Mouse (Mus musculus): ENCODE measurements at regions not wholly inside any gene's neighbourhood (a gene's known extent, or its start where the extent isn't known, plus 50 kb on each side); places are given as distances from the start of the nearest gene placed in this dataset.

GRCm38 (mm10) chr3:5077956-5078355, 672.6 kb upstream of the Gm8797 start:
- no peaks in the 10 kb centered on the region for H3K27me3 ChIP-seq
- no peak overlapping the region for H3K4me2 ChIP-seq
- no peaks in the 10 kb centered on the region for H3K4me1 ChIP-seq
- H3K36me3 ChIP-seq, result no peaks in the 10 kb centered on the region
- H3K4me3 ChIP-seq, result no peak overlapping the region
- no peak for ATAC-seq (ENCODE audit: insufficient number of reproducible peaks, low FRiP score, low TSS enrichment, low read depth)
- no peak overlapping the region for H3K9ac ChIP-seq
- no peaks in the 10 kb centered on the region for H3K9me3 ChIP-seq
- H3K27ac ChIP-seq, result no peak overlapping the region
- 39% methylated on average over 2 of the region's 2 CpGs for WGBS

GRCm38 (mm10) chr3:5086721-5087120, 663.9 kb upstream of the Gm8797 start:
- no peaks in the 10 kb centered on the region for H3K9me3 ChIP-seq
- no peak for ATAC-seq (ENCODE audit: insufficient number of reproducible peaks, low FRiP score, low TSS enrichment, low read depth)
- no peaks in the 10 kb centered on the region for H3K36me3 ChIP-seq
- no peak overlapping the region for H3K27ac ChIP-seq
- no peak overlapping the region for H3K4me3 ChIP-seq
- H3K4me1 ChIP-seq, result peaks cover 9% of the 10 kb centered on the region; the same call in 1 of the 2 replicates
- no peak overlapping the region for H3K9ac ChIP-seq
- no peak overlapping the region for H3K4me2 ChIP-seq
- H3K27me3 ChIP-seq, result no peaks in the 10 kb centered on the region

- ATAC-seq (ENCODE audit: insufficient number of reproducible peaks, low FRiP score, low TSS enrichment, low read depth), result peak; percentile 80
- Histone ChIP-seq H3K4me2 (no peak overlapping the region), H3K27ac (peak overlapping the region; percentile 74; the same call in 1 of the 2 replicates)
Observed at GRCm38 (mm10) chr3:5088867-5089266, 661.7 kb upstream of the Gm8797 start.

GRCm38 (mm10) chr3:5089393-5090010, 661.1 kb upstream of the Gm8797 start:
- no peaks in the 10 kb centered on the region for H3K9me3 ChIP-seq
- H3K4me2 ChIP-seq, result 0 out of 2 replicates have a peak overlapping the region, but pooled peaks have one; percentile 12
- 39% methylated on average over 4 of the region's 4 CpGs for WGBS
- H3K27ac ChIP-seq, result peak overlapping the region; percentile 71
- no peak overlapping the region for H3K9ac ChIP-seq
- peaks cover 9% of the 10 kb centered on the region; the same call in 1 of the 2 replicates for H3K4me1 ChIP-seq
- no peaks in the 10 kb centered on the region for H3K27me3 ChIP-seq
- ATAC-seq (ENCODE audit: insufficient number of reproducible peaks, low FRiP score, low TSS enrichment, low read depth), result no peak
- peak overlapping the region; percentile 28; the same call in 1 of the 2 replicates for H3K4me3 ChIP-seq
- no peaks in the 10 kb centered on the region for H3K36me3 ChIP-seq

More at GRCm38 (mm10) chr3:5088867-5089266, 661.7 kb upstream of the Gm8797 start:
- H3K9ac ChIP-seq, result no peak overlapping the region
- H3K36me3 ChIP-seq, result no peaks in the 10 kb centered on the region
- H3K4me1 ChIP-seq, result peaks cover 9% of the 10 kb centered on the region; the same call in 1 of the 2 replicates
- no peaks in the 10 kb centered on the region for H3K9me3 ChIP-seq
- WGBS, result 21% methylated on average over 1 of the region's 1 CpGs
- no peak overlapping the region for H3K4me3 ChIP-seq
- H3K27me3 ChIP-seq, result no peaks in the 10 kb centered on the region

- peak; percentile 82 for ATAC-seq (ENCODE audit: insufficient number of reproducible peaks, low FRiP score, low TSS enrichment, low read depth)
- WGBS, result 33% methylated on average over 13 of the region's 13 CpGs
- H3K9me3 ChIP-seq, result no peaks in the 10 kb centered on the region
- no peaks in the 10 kb centered on the region for H3K36me3 ChIP-seq
- H3K9ac ChIP-seq, result no peak overlapping the region
- peak overlapping the region; percentile 28 for H3K4me3 ChIP-seq
- no peaks in the 10 kb centered on the region for H3K27me3 ChIP-seq
- peak overlapping the region; percentile 71 for H3K27ac ChIP-seq
- H3K4me1 ChIP-seq, result peaks cover 9% of the 10 kb centered on the region; the same call in 1 of the 2 replicates
- H3K4me2 ChIP-seq, result peak overlapping the region; percentile 31
Observed at GRCm38 (mm10) chr3:5090108-5090869, 660.3 kb upstream of the Gm8797 start.

GRCm38 (mm10) chr3:5090987-5091386, 659.6 kb upstream of the Gm8797 start:
- ATAC-seq (ENCODE audit: insufficient number of reproducible peaks, low FRiP score, low TSS enrichment, low read depth), result no peak
- Histone ChIP-seq H3K27ac (no peak overlapping the region), H3K27me3 (no peaks in the 10 kb centered on the region), H3K36me3 (no peaks in the 10 kb centered on the region), H3K9me3 (no peaks in the 10 kb centered on the region), H3K4me3 (no peak overlapping the region), H3K4me1 (peaks cover 9% of the 10 kb centered on the region; the same call in 1 of the 2 replicates), H3K4me2 (no peak overlapping the region), H3K9ac (no peak overlapping the region)

All from limb, embryonic 15.5 days (tissue).